Mouse (Mus musculus) hindbrain, embryonic 16.5 days (tissue): ENCODE results near the gene Rxra. TPM values are rescaled to one million over a fixed set of nuclear protein-coding genes. Genes with fewer than 3 reads are reported as not detected.

ENCODE experiments used
- ATAC-seq: fragments of 200-750 bp; cut with Nextera tagmentation; 2 replicates; pipeline ENCODE4 v1.8.0; 2017; ENCODE audit warnings: moderate TSS enrichment, moderate library complexity
- H3K27ac ChIP-seq: fragments of 300-500 bp; sonication (generic); 2 replicates; pipeline ENCODE4 v1.5.1; 2014; ENCODE audit warnings: low read depth, mild to moderate bottlenecking, control low read depth, low read length, moderate library complexity
- H3K27me3 ChIP-seq: fragments of 300-500 bp; sonication (generic); replicated peaks from 2 replicates; pipeline ENCODE4 v1.6.1; 2014; ENCODE audit warnings: low read length; ENCODE audit not compliant: control insufficient read depth, insufficient read depth
- H3K36me3 ChIP-seq: fragments of 300-500 bp; sonication (generic); 2 replicates; pipeline ENCODE4 v1.6.1; 2014; ENCODE audit warnings: mild to moderate bottlenecking, low read length, moderate library complexity, mixed read lengths; ENCODE audit not compliant: control insufficient read depth, insufficient read depth
- H3K4me1 ChIP-seq: fragments of 300-500 bp; sonication (generic); 2 replicates; pipeline ENCODE4 v1.6.1; 2014; ENCODE audit warnings: low read depth, low read length; ENCODE audit not compliant: control insufficient read depth, insufficient read depth
- H3K4me2 ChIP-seq: fragments of 300-500 bp; sonication (generic); 2 replicates; pipeline ENCODE4 v1.6.1; 2014; ENCODE audit warnings: mild to moderate bottlenecking, low read length, control low read depth, moderate library complexity
- H3K4me3 ChIP-seq: fragments of 300-500 bp; sonication (generic); 2 replicates; pipeline ENCODE4 v1.5.1; 2014; ENCODE audit warnings: mild to moderate bottlenecking, low read length, control low read depth, moderate library complexity
- H3K9ac ChIP-seq: fragments of 300-500 bp; sonication (generic); 2 replicates; pipeline ENCODE4 v1.6.1; 2014; ENCODE audit warnings: low read depth, mild to moderate bottlenecking, control low read depth, low read length, moderate library complexity
- H3K9me3 ChIP-seq: fragments of 300-500 bp; sonication (generic); 2 replicates; pipeline ENCODE4 v1.6.1; 2014; ENCODE audit warnings: mild to moderate bottlenecking, low read length, moderate library complexity; ENCODE audit not compliant: control insufficient read depth
- WGBS: fragments of 180-500 bp; shearing (Covaris S2); extraction: QIAGEN DNeasy Blood & Tissue Kit; methylation state at CpG from one replicate; pipeline ENCODE4 v1.1.7; 2014; 5-methylcytosine and 5-hydroxymethylcytosine counted together
- polyA plus RNA-seq: library from polyadenylated mRNA; unstranded; fragments of >200 nt; fragmentation: Nextera tagmentation; extraction: Ambion mirVana; gene quantifications from 2 replicates; pipeline ENCODE4 v1.2.1, GENCODE M21; 2015

The Rxra gene
- polyA plus RNA-seq, 1 experiment from 2014 or later: 3.4 TPM

DNA sequence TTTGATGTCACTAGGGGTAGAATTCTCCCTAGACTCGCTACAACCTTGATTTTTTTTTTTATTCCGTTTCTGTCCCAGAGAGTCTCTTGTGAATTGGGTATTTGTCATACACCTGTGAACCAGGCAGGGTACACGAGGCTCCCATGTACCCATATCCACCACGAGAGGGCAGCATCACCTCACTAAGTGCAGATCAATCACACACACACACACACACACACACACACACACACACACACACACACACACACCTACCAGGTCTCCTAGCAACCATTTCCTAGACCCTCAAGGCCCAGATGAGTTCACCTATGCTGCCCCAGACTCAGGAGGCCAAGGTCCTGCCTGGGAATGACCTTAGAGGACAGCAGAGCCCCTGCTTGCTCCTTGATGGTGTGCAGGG, 94.0 kb downstream of the Rxra start:
- no peak overlapping the region for H3K4me2 ChIP-seq
- 5% methylated on average over 4 of the region's 4 CpGs for WGBS
- H3K9me3 ChIP-seq: no peaks in the 10 kb centered on the region
- H3K36me3 ChIP-seq: no peaks in the 10 kb centered on the region
- no peaks in the 10 kb centered on the region; the same call in 1 of the 2 replicates for H3K4me1 ChIP-seq
- no peak overlapping the region for H3K9ac ChIP-seq
- no peak overlapping the region for H3K27ac ChIP-seq
- ATAC-seq: peak; percentile 34; the same call in 1 of the 2 replicates
- H3K4me3 ChIP-seq: no peak overlapping the region
- H3K27me3 ChIP-seq: no peaks in the 10 kb centered on the region

DNA sequence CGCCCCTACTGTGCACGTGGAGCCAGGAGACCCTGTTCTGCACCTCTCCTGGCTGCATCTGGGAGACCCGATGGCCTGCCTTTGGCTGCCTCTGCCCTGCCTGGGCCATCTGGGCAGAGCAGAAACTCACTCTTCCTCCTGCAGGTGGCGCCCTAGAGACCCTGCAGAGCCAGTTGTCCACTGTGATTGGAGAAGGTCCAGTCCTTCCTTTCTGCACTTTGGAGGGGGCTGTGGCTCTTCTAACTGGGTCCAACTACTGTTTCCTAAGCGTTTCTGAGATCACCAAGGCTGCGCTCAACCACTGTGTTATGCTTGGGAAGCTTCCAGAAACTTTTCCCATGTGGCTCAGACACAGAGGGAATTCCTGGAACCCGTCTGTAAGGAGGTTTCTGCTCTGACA, 95.7 kb downstream of the Rxra start:
- H3K36me3 ChIP-seq: no peaks in the 10 kb centered on the region
- no peak overlapping the region for H3K9ac ChIP-seq
- H3K4me3 ChIP-seq: no peak overlapping the region
- H3K27ac ChIP-seq: no peak overlapping the region
- H3K4me2 ChIP-seq: no peak overlapping the region
- no peaks in the 10 kb centered on the region for H3K27me3 ChIP-seq
- no peak for ATAC-seq
- no peaks in the 10 kb centered on the region for H3K4me1 ChIP-seq
- WGBS: 28% methylated on average over 7 of the region's 7 CpGs
- no peaks in the 10 kb centered on the region for H3K9me3 ChIP-seq

DNA sequence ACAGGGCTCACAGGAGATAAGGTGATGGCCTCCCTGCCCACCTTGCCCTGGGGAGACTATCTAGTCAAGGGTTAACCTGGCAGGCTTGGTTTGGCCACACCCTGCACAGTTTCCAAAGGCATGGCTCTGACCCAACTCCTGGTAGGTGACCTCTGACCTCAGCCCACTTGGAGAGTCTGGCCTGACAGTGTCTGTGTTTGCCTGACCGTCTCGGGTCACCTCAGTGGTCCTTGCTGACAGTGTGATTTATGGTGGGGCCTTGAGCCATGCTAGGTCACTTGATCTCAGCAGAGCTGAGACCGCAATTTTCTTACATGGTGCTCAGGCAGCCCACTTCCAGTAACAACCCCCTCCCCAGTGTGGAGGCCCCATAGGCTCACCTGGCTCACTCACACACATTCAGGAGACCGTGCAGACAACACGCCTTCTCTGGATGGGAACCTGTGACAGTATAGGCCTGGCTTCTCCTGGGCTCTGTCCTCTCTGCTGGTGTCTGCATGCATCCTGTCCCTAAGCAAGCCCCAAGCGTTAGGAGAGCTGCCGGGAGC, 96.7 kb downstream of the Rxra start:
- no peak overlapping the region for H3K4me2 ChIP-seq
- ATAC-seq: no peak
- 62% methylated on average over 7 of the region's 7 CpGs for WGBS
- no peaks in the 10 kb centered on the region for H3K4me1 ChIP-seq
- no peak overlapping the region for H3K9ac ChIP-seq
- H3K9me3 ChIP-seq: no peaks in the 10 kb centered on the region
- H3K27me3 ChIP-seq: no peaks in the 10 kb centered on the region
- H3K4me3 ChIP-seq: no peak overlapping the region
- H3K36me3 ChIP-seq: no peaks in the 10 kb centered on the region
- no peak overlapping the region for H3K27ac ChIP-seq

DNA sequence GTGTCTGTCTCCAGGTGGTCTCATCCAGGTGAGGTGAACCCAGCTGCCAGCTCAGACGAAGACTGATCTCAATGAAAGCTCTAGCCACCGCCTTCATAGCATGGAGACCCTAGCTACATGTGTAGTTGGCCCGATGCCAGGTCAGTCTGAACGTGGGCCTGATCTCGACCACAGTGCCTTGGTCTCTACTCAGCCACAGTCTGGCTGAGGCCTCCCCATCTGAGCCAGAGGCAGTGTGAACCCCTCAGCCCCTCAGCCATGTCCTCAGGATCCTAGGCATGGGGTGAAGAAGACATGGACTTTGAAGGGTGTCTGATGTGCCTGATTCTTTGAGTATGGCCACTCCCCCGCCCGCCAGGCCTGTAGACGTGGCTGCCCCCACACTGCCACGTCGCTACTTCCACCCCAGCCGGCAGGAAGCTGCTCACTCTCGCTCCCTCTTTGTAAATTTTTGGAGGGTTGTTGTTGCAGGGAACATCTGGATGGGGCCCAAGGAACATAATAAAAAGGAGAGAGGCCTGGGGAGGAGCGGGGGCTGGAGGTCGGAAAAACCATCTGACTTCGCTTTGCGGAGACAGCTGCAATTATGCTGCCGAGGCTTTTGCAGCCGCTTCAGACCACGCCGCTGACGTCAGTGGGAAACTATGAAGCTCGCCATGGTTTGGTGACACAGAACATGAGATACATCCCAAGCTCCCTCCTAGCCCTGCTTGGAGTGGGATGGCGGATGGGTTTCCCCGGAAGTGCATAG, 97.9 kb downstream of the Rxra start:
- H3K27me3 ChIP-seq: no peaks in the 10 kb centered on the region
- no peaks in the 10 kb centered on the region for H3K4me1 ChIP-seq
- H3K27ac ChIP-seq: no peak overlapping the region
- H3K36me3 ChIP-seq: no peaks in the 10 kb centered on the region
- H3K4me2 ChIP-seq: no peak overlapping the region
- H3K9ac ChIP-seq: no peak overlapping the region
- no peaks in the 10 kb centered on the region for H3K9me3 ChIP-seq
- no peak for ATAC-seq
- no peak overlapping the region for H3K4me3 ChIP-seq
- WGBS: 72% methylated on average over 24 of the region's 24 CpGs

DNA sequence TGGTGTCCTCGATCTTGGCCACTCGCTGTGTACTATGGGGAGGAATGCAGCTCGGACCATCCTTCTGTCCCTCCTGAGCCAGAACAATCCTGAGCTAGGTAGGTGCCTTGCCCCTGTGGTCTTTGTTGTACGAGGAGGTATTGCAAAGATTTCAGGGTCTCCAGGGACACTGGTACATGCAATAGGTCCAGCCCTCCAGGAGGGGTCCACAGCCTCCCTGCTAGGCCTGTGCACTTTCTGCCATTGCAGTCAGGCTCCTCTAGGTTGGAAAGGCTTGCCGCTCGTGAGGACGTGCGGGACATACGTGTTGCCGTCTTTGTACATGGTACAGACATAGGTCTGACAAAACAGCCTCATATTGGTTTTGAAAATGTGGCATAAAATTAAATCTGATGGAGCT, 98.8 kb downstream of the Rxra start:
- 86% methylated on average over 10 of the region's 10 CpGs for WGBS
- Histone ChIP-seq H3K9ac (no peak overlapping the region), H3K27me3 (no peaks in the 10 kb centered on the region), H3K36me3 (no peaks in the 10 kb centered on the region), H3K4me3 (no peak overlapping the region), H3K4me2 (no peak overlapping the region), H3K4me1 (no peaks in the 10 kb centered on the region), H3K27ac (no peak overlapping the region), H3K9me3 (no peaks in the 10 kb centered on the region)
- ATAC-seq: no peak

DNA sequence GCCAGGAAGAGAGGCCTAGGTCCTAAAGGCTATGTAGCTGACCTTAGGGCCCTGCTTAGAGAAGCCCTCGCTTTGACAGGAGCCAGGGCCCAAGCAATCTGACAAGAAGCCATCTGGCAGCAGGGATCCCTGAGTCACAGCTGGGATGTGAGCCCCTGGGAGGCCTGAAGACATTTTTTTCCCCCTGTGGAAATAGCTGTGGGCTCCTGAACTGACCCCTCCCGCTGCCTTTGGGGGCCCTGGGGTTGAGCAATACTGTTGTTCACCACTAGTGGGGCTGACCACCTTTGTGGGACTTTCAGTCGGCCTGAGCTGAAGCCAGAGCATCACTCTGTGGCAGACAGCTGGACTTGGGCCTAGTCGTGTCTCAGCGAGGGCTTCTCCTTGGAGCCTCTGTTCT, 99.4 kb downstream of the Rxra start:
- H3K36me3 ChIP-seq: no peaks in the 10 kb centered on the region
- H3K4me3 ChIP-seq: no peak overlapping the region
- no peaks in the 10 kb centered on the region for H3K9me3 ChIP-seq
- 58% methylated on average over 5 of the region's 5 CpGs for WGBS
- H3K27ac ChIP-seq: no peak overlapping the region
- no peaks in the 10 kb centered on the region for H3K4me1 ChIP-seq
- ATAC-seq: no peak
- no peak overlapping the region for H3K4me2 ChIP-seq
- H3K27me3 ChIP-seq: no peaks in the 10 kb centered on the region
- no peak overlapping the region for H3K9ac ChIP-seq

DNA sequence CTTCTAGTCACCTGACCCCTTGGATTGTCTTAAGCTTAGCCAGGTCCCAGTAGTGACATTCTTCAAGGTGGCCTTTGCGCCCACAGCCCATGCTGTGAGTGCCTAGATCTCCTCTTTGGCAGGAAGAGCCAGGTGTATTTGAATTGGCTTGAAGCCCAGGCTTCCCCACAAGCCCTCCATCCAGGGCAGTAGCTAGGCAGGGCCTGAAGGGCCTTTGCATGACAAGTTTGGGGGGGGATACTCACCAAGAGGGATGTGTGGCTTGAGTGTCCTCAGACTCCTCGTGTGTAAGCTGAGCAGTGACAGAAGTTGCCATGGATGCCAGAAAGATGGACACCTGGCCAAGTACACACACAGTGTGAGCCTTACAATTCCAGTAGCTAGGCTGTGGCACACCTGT, 101.5 kb downstream of the Rxra start:
- Histone ChIP-seq H3K36me3 (no peaks in the 10 kb centered on the region), H3K27ac (no peak overlapping the region), H3K9me3 (no peaks in the 10 kb centered on the region), H3K4me2 (no peak overlapping the region), H3K4me1 (no peaks in the 10 kb centered on the region), H3K27me3 (no peaks in the 10 kb centered on the region), H3K4me3 (no peak overlapping the region), H3K9ac (no peak overlapping the region)
- ATAC-seq: no peak
- 63% methylated on average over 2 of the region's 2 CpGs for WGBS

DNA sequence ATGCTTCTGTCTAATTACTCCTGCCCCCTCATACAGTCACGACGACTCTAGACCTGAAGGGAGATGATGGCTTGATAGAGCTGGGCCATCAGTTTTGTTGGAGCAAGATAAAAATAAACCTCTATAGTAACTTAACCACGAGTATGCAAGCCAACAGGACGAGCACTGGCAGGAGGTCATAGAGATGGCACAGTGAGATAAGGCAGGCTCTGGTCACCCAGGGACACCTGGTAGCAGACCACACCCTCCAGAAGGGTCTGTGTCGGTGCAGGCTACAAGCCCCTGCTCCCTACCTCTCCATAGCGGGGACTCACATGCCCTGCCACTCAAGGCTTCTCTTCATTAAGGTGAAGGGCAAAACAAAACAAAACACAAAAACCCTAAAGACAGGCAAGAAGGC, 102.0 kb downstream of the Rxra start:
- H3K36me3 ChIP-seq: no peaks in the 10 kb centered on the region
- no peak overlapping the region for H3K4me3 ChIP-seq
- H3K9me3 ChIP-seq: no peaks in the 10 kb centered on the region
- 81% methylated on average over 6 of the region's 6 CpGs for WGBS
- no peak for ATAC-seq
- no peak overlapping the region for H3K4me2 ChIP-seq
- H3K27me3 ChIP-seq: no peaks in the 10 kb centered on the region
- H3K4me1 ChIP-seq: no peaks in the 10 kb centered on the region
- H3K27ac ChIP-seq: no peak overlapping the region
- no peak overlapping the region for H3K9ac ChIP-seq

DNA sequence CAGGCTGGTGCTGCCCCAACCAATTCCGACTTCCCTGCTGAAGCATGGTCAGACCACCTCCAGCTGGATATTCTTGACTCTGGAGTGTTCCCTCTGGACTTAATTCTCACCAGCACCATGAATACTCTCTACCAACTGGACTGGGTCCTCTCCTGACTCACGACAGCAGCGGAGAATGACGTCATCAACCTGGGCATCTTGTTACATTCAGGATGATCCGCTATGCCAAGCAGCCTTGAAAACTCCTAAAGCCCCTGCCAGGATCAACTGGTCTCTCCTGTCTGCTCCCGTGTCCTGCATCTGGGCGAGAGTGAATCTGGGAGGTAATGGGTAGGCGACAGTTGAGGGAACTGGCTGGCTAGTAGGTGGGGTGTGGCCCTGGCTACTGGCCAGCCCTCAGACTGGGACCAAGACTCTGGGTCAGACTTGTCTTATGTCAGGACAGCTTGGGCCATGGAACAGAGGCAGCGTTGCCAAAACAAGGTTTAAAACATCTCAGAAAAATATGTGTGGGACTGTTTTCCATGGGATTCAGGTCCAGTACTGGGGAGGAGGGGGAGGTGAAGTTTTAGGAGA, 103.1 kb downstream of the Rxra start:
- H3K9ac ChIP-seq: no peak overlapping the region
- no peaks in the 10 kb centered on the region for H3K4me1 ChIP-seq
- no peak overlapping the region for H3K4me2 ChIP-seq
- no peaks in the 10 kb centered on the region for H3K27me3 ChIP-seq
- no peak overlapping the region for H3K4me3 ChIP-seq
- H3K27ac ChIP-seq: no peak overlapping the region
- no peaks in the 10 kb centered on the region for H3K36me3 ChIP-seq
- ATAC-seq: no peak
- no peaks in the 10 kb centered on the region for H3K9me3 ChIP-seq
- 87% methylated on average over 9 of the region's 9 CpGs for WGBS
